Mouse (Mus musculus) cerebellum, adult 18-20 months (tissue): ENCODE measurements around the gene Gm266.

ENCODE experiments used
- DNase-seq, 2 experiments: peaks; one replicate each; pipeline ENCODE4 v3.0.0; 2021

Gene Gm266

GRCm38 (mm10) chr12:111500725-111501124 lies 15.1 kb upstream of the Gm266 start:
- peak in 1 of 2 experiments; percentile 13 for DNase-seq

- DNase-seq: no peak
Observed at GRCm38 (mm10) chr12:111499617-111500016, 14.0 kb upstream of the Gm266 start.

GRCm38 (mm10) chr12:111497076-111497475 lies 11.5 kb upstream of the Gm266 start:
- DNase-seq: no peak

- DNase-seq: no peak
Observed at GRCm38 (mm10) chr12:111494931-111495330, 9.3 kb upstream of the Gm266 start.

GRCm38 (mm10) chr12:111489261-111489865 lies 3.7 kb upstream of the Gm266 start:
- DNase-seq: no peak

GRCm38 (mm10) chr12:111486455-111486854 lies 832 bp upstream of the Gm266 start:
- DNase-seq: no peak

GRCm38 (mm10) chr12:111485046-111485651 lies 474 bp downstream of the Gm266 start:
- no peak for DNase-seq

- DNase-seq: peak; percentile 19 to 32
Observed at GRCm38 (mm10) chr12:111479917-111480316, 5.7 kb downstream of the Gm266 start.

- no peak for DNase-seq
Observed at GRCm38 (mm10) chr12:111478924-111479323, 6.7 kb downstream of the Gm266 start.

GRCm38 (mm10) chr12:111474893-111475643 lies 10.6 kb downstream of the Gm266 start:
- no peak for DNase-seq

- no peak for DNase-seq
Observed at GRCm38 (mm10) chr12:111474384-111474783, 11.2 kb downstream of the Gm266 start.

- DNase-seq: no peak
Observed at GRCm38 (mm10) chr12:111472886-111473285, 12.7 kb downstream of the Gm266 start.

GRCm38 (mm10) chr12:111471721-111472120 lies 13.9 kb downstream of the Gm266 start:
- no peak for DNase-seq

GRCm38 (mm10) chr12:111471119-111471518 lies 14.5 kb downstream of the Gm266 start:
- no peak for DNase-seq

- peak; percentile 76 to 78 for DNase-seq
Observed at GRCm38 (mm10) chr12:111469507-111469906, 16.1 kb downstream of the Gm266 start.

GRCm38 (mm10) chr12:111468206-111468605 lies 17.4 kb downstream of the Gm266 start:
- no peak for DNase-seq

GRCm38 (mm10) chr12:111466369-111466768 lies 19.3 kb downstream of the Gm266 start:
- no peak for DNase-seq

GRCm38 (mm10) chr12:111463570-111463969 lies 22.1 kb downstream of the Gm266 start:
- DNase-seq: no peak

- DNase-seq: no peak
Observed at GRCm38 (mm10) chr12:111457742-111458141, 27.9 kb downstream of the Gm266 start.

- DNase-seq: no peak
Observed at GRCm38 (mm10) chr12:111455860-111456259, 29.8 kb downstream of the Gm266 start.

- DNase-seq: no peak
Observed at GRCm38 (mm10) chr12:111455311-111455846, 30.2 kb downstream of the Gm266 start.

GRCm38 (mm10) chr12:111454543-111455280 lies 30.9 kb downstream of the Gm266 start:
- DNase-seq: no peak

GRCm38 (mm10) chr12:111454021-111454420 lies 31.6 kb downstream of the Gm266 start:
- no peak for DNase-seq
